Mouse (Mus musculus) megakaryocyte, embryonic 14.5 days (primary cell): ENCODE measurements around the gene Olfr69.

ENCODE experiments used
- FLI1 ChIP-seq: IDR thresholded peaks from 2 replicates; pipeline ENCODE4 v1.6.1; 2012; ENCODE audit warnings: low read length, inconsistent platforms, mixed read lengths
- GATA1 ChIP-seq: IDR thresholded peaks from 3 replicates; pipeline ENCODE4 v1.6.1; 2012; ENCODE audit warnings: mixed read lengths, low read length, inconsistent platforms, borderline replicate concordance

DNA sequence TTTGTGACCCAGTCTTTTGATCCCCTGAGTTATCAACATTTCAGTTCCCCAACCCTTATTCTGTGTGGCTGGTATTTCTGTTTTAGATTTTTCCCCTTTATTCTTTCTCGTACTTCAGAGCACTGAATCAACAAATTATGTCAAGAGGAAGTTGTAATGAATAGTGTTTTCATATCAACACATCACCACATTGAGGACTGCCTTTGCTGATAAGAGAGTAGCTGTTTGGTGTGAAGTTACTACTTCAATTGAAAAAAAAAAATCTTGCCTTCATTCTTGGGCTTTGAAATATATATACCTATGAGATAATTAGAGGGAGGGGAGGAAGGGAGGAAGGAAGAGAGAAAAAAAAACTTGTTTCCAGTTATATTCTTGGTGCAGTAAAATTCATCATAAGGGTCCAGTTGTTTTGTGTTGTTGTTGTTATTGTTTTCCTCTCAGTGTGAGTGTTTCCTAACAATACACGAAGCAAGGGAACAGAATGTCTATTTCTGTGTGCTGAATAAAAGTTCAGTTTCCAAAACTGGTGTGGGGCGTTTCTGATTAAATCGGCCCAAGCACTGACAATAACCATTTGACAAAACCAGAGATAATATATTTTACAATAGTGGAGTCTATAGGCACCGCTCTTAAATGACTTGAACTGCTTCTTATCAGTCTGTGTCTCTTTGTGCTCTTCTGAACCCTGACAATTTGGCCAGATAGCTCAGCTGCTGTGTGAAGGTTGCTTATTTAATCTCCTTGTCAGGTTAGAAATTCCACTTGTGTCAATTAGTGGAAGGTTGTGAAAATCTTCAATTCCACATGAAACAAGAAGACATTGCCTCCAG lies 37.8 kb upstream of the Olfr69 start:
- TF ChIP-seq GATA1 (no peak), FLI1 (no peak)
